Mouse (Mus musculus) erythroblast, embryonic 14.5 days (primary cell): ENCODE results near the gene Tspan11.

Experiments used
- GATA1 ChIP-seq: IDR thresholded peaks from 2 replicates; pipeline ENCODE4 v1.6.1; 2012; ENCODE audit warnings: low read length, inconsistent platforms, mixed read lengths
- TAL1 ChIP-seq: IDR thresholded peaks from 3 replicates; pipeline ENCODE4 v1.6.1; 2012; ENCODE audit warnings: low read length, inconsistent platforms, mixed read lengths

DNA sequence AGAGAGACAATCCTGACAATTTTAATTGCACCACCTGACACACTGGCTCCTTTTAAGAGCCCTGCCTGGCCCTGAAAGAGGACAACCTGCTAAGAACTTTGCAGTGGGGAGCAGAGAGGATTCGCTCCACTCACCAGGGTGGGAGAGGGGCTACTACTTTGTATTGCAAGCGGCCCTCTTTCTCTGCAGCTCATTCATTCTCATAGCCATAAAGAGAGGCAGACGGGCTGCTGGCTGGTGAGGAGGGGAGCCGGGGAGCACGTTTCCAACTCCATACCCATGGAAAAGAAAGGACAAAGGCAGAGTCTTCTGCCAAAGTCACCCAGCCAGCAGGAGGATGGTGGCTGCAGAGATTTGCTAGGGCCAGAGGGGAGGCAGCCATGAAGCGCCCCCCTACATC lies 86.2 kb downstream of the Tspan11 start:
- no peak for TF ChIP-seq TAL1
- no peak for TF ChIP-seq GATA1
